Mouse (Mus musculus): ENCODE measurements around the gene Dera.

DNA sequence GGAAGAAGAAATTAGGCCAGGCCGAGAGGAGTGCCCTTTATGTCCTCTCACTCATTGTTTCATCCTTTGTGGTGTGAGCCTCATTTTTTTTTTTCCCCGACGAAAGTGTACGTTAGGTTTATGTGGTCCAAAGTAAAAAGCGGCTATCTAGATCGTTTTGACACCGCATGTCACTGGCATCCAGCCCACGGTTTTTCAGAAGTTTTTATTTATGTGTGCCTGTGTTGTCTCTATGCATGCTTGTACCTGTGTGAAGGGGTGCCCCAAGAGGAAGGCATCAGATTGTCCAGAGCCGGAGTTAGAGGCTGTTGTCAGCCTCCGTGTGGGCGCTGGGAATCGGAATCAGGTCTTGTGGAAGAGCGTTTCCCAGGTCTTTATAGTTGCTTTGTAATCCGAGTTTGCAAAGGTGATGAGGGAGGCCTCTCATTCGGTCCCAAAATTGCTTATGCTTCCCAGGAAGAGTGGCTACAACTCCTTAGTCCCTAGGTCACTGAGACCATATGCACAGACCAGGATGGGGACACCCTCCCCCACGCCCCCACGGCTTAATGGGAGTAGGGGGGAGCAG lies 18.6 kb upstream of the Dera start:
- TF ChIP-seq CTCF (IDR thresholded peaks at IDR 0.05; ENCODE audit: low read depth) (no peak), EP300 (optimal IDR thresholded peaks at IDR 0.05) (no peak)
